Mouse (Mus musculus): ENCODE data around the gene Crocc. TPM values are rescaled to one million over a fixed set of nuclear protein-coding genes. Genes with fewer than 3 reads are reported as not detected.
A peak's percentile ranks its signal among the peaks of the same experiment; 100 is the strongest.

Gene Crocc
- total RNA-seq, 2 experiments from 2014 or later: 1.7 to 2.0 TPM

DNA sequence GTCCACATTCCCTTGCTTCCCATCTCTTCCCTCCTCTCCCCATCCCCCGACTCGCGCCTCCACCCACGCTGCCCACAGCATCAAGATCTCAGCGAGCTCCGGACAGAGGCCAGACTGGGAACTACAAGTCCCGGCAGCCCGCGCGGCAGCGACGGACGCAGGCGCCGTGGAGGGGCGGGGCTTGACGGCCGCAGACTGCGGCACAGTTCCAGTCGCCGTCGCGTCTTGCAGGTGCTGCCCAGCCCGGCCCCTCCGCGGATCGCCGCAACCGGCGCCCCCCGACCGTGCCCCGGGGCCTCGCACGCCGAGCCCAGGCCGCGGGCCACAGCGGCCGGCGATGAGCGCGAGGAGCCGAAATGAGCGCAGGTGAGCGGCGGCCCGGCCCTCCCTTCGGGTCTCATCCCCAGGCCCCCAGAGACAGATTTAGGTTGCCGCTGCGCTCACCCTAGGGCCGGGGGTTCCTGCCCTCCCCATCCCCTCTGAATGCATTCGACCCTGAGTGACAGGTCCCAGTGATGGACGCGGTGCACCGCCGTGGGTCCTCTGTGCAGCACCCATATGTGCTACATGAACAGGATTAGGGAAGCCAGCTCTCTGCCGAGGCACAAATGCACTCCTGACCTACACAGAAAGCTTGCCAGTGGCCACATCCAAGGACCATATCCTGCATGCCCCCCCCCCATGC, 73.5 kb downstream of the Crocc start, which contains the start of gene Atp13a2:
TSS of gene Atp13a2 (plus strand) at position 163 of the 685 bp plus-strand sequence.
- peak; percentile 95 for DNase-seq
- peak within 1 kb of the TSS; percentile 90 for H3K27ac ChIP-seq
- H3K4me3 ChIP-seq: peak within 1 kb of the TSS; percentile 98
- intact Hi-C loops (cut with DNase I): no loop called here
- no peak for TF ChIP-seq CTCF (IDR thresholded peaks at IDR 0.05)

DNA sequence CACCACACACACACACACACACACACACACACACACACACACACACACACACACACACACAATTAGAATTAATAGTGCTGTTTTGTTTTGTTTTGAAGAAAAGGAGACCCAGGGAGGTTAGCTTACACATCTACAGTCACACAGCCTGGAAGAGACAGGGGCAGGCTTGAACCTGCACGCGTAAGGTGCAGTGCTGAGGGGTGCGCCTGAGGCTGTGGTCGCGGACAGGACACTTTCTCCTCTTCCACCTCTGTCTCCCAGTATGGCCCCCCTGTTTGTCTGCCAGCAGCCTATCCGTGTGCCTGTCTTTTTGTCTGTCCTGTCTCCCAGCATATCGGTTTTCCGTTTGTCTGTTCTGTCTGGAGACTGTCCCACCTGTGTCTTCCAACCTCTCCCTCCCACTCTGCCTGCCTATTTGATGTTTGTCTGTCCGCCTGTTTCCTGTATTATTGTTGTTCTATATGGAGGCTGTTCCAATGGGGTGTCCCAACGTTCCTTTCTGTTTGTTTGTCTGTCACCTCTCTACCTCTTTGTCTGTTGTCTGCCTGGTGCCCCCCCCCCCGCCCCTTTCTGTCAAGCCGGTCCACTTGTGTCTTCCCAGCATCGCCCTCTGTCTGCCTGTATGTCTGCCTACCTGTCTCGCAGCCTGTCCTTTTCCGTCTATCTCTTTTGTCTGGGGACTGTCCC, 74.2 kb downstream of the Crocc start:
- TF ChIP-seq CTCF (IDR thresholded peaks at IDR 0.05): peak; percentile 26

DNA sequence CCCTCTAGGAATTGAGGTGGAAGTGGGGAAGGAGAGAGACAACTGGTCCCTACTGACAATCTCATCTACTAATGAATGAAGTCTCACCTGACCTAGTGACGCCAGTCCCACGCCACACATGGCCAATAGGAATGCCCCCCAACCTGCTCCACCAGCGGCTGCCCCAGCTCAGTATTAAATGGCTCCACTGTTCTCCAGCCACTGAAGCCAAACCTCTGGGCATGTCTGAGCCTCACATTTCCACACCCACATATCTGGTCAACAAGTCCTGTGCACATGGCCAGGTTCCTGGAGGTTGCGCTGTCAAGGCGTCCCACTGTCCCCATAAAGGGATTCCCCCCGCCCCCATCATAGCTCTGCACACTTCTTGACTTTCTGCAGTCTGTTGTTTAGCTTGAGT, 75.8 kb downstream of the Crocc start:
- H3K27ac ChIP-seq: no peak overlapping the region
- no peak for TF ChIP-seq CTCF (IDR thresholded peaks at IDR 0.05)
- intact Hi-C loops (cut with DNase I): no loop called here
- DNase-seq: no peak
- no peak overlapping the region for H3K4me3 ChIP-seq

More for the DNA sequence above, 74.2 kb downstream of the Crocc start:
- DNase-seq: no peak
- peak overlapping the region; percentile 98 for H3K4me3 ChIP-seq
- peak overlapping the region; percentile 90 for H3K27ac ChIP-seq
- intact Hi-C loops (cut with DNase I): no loop called here

DNA sequence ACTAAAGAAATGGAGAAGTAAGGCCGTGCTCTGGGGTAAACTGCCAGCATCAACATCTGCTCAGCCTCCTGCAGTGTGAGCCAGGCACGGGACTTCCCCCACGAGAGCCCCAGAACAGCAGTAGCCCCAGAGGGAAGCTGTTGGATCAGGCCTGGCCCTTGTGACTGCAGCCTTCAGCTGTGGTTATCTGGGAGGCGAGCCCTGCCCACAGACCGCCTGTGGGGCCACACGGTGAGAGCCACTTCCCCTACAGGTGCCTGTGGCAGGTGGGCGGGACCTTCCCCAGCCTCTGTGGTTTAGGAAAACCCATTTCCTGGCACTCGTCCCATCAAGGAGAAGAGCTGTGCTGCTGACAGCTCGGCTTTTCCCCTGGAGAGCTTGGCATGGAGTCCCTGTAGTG, 76.9 kb downstream of the Crocc start:
- peak overlapping the region; percentile 43 for H3K27ac ChIP-seq
- intact Hi-C loops (cut with DNase I): no loop called here
- TF ChIP-seq CTCF (IDR thresholded peaks at IDR 0.05): no peak
- DNase-seq: peak; percentile 61
- H3K4me3 ChIP-seq: no peak overlapping the region

- intact Hi-C loops (cut with DNase I): no loop called here
- Histone ChIP-seq H3K4me3 (no peak overlapping the region), H3K27ac (peak overlapping the region; percentile 17)
Measured at GRCm38 (mm10) chr4:140982808-140983207, 77.5 kb downstream of the Crocc start.

DNA sequence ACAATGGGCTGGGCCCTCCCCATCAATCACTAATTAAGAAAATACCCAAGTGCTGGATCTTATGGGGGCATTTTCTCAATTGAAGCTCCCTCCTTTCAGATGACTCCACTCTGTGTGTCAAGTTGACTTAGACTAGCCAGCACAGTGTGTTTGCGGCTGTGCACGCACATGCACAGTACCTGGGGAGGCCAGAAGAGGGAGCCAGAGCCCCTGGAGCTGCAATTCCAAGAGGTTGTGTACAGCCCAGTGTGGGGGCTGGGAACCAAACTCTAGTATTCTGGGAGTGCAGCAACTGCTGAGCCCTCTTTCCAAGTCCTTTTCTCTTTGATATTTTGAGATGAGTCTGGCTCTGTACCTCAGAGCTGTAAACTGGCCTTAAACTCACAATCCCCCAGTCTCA, 78.7 kb downstream of the Crocc start:
- peak; percentile 52 for TF ChIP-seq CTCF (IDR thresholded peaks at IDR 0.05)
- Histone ChIP-seq H3K4me3 (no peak overlapping the region), H3K27ac (no peak overlapping the region)
- intact Hi-C loops (cut with DNase I): no loop called here
- DNase-seq: no peak

More at GRCm38 (mm10) chr4:140982808-140983207, 77.5 kb downstream of the Crocc start:
- TF ChIP-seq CTCF (IDR thresholded peaks at IDR 0.05): no peak
- DNase-seq: no peak

- Histone ChIP-seq H3K4me3 (no peak overlapping the region), H3K27ac (no peak overlapping the region)
- intact Hi-C loops (cut with DNase I): no loop called here
- TF ChIP-seq CTCF (IDR thresholded peaks at IDR 0.05): no peak
- no peak for DNase-seq
Measured at GRCm38 (mm10) chr4:140977886-140978692, 82.3 kb downstream of the Crocc start.

DNA sequence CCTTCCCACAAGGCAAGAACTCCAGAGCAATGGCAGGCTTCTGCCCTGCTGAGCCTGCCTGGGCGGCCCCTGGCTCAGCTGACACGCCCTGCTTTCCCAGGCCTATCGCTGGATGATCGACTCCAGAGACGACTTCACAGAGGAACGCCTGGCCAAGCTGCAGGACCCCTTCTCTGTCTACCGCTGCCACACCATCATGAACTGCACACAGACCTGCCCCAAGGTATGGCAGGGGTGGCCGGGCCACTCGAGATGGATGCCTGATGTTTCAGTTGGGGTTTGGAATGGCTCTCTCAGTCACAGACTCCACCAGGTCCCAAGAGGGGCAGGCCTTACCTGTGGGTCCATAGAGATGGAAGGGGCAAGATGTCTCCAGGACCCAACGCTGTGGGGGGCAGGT, 83.1 kb downstream of the Crocc start:
- DNase-seq: no peak
- H3K4me3 ChIP-seq: no peak overlapping the region
- intact Hi-C loops (cut with DNase I): no loop called here
- no peak overlapping the region for H3K27ac ChIP-seq
- TF ChIP-seq CTCF (IDR thresholded peaks at IDR 0.05): no peak

DNA sequence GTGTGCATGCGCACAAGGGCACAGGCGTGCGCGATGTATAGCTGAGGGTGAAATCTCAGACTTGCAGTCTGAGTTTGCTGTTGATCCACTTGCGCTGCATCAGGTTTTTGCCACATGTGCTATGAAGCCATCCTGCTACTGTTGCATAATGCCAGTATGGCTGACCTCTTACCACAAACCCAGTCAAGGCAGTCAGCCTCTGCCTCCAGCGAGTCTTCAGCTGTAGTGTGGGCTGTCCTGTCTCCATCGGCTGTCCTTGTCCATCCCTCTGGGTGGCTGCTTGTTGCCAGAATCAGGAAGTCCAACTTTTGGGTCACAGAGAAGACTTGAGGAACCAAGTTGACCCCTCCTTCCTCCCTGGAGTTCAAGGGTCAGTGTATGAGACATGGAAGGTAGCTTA, 85.0 kb downstream of the Crocc start:
- intact Hi-C loops (cut with DNase I): no loop called here
- no peak for TF ChIP-seq CTCF (IDR thresholded peaks at IDR 0.05)
- H3K27ac ChIP-seq: no peak overlapping the region; the same call in 1 of the 2 replicates
- no peak for DNase-seq
- no peak overlapping the region for H3K4me3 ChIP-seq

DNA sequence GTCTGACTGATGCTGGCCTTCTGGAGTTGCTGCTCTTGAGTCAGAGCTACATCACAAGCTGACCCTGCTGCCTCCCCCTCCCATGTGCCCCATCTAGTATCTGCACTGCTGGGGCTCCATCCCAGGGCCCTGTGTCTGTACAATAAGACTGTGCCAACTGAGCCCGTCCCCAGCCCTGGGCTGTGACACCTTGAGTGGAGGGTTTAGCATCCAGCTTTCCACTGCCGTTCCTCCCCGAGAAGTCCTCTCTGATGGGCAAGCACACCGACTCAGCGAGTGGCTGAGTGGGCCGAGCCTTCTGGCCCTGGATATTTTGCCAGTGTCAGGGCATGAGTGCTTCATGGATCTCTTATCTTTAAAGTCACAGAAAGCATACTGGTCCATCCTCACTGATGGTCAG, 85.9 kb downstream of the Crocc start:
- no peak for DNase-seq
- intact Hi-C loops (cut with DNase I): no loop called here
- TF ChIP-seq CTCF (IDR thresholded peaks at IDR 0.05): no peak
- no peak overlapping the region for H3K4me3 ChIP-seq
- H3K27ac ChIP-seq: no peak overlapping the region

DNA sequence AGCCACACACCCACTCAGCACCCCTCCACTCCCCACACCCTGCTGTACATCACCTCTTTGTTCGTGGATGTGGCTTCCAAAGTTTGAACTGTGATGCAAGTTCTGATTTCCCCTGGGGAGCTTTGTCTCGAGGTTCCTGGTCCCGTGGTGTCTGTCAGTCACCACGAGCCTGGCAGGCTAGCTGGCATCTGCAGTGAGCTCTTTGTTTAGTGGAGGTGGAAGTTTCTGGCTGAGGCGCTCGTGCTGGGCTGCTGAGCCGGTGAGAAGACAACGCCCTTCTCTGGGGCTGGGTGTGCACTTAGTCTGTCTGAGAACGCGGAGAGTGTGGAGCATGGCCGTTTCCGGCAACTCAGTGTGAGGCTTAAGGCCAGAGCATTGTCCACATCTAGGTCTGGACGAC, 88.7 kb downstream of the Crocc start:
- no peak for TF ChIP-seq CTCF (IDR thresholded peaks at IDR 0.05)
- no peak overlapping the region for H3K27ac ChIP-seq
- intact Hi-C loops (cut with DNase I): no loop called here
- H3K4me3 ChIP-seq: no peak overlapping the region
- no peak for DNase-seq

GRCm38 (mm10) chr4:140967386-140968159, 92.8 kb downstream of the Crocc start:
- no peak overlapping the region for H3K4me3 ChIP-seq
- DNase-seq: no peak
- H3K27ac ChIP-seq: no peak overlapping the region
- no peak for TF ChIP-seq CTCF (IDR thresholded peaks at IDR 0.05)
- intact Hi-C loops (cut with DNase I): no loop called here

Other genes with a start within 250 kb of the Crocc start
- gene Padi3, start 249.9 kb downstream of the Crocc start, total RNA-seq (2021): 1 to 10 TPM; 1.1 to 6.9 TPM
- gene Padi1, start 214.8 kb downstream of the Crocc start, total RNA-seq (2021): under 1 TPM in 1 of 2 experiments, not detected in 1; 0.22 TPM
- 100 to 1,000 TPM in 1 of 2 experiments, 10 to 100 TPM in 1; 77.0 to 273 TPM for gene Padi2, start 154.2 kb downstream of the Crocc start, total RNA-seq (2021)
- gene Sdhb, start 99.3 kb downstream of the Crocc start, total RNA-seq (2021): 100 to 1,000 TPM; 483 to 898 TPM
- 10 to 100 TPM; 20.0 to 23.7 TPM for gene Atp13a2, start 73.7 kb downstream of the Crocc start, total RNA-seq (2021)
- gene Mfap2, start 50.1 kb downstream of the Crocc start, total RNA-seq (2021): 1 to 10 TPM; 1.5 to 4.7 TPM
- 10 to 100 TPM; 13.1 to 16.5 TPM for gene Necap2, start 17.8 kb upstream of the Crocc start, total RNA-seq (2021)
- gene Spata21, start 27.8 kb upstream of the Crocc start, total RNA-seq (2021): not detected
- gene Szrd1, start 79.2 kb upstream of the Crocc start, total RNA-seq (2021): 100 to 1,000 TPM; 146 to 163 TPM
- 10 to 100 TPM; 10.8 to 10.9 TPM for gene Fbxo42, start 87.4 kb upstream of the Crocc start, total RNA-seq (2021)
- gene Rsg1, start 153.4 kb upstream of the Crocc start, total RNA-seq (2021): not detected
- gene Arhgef19, start 178.9 kb upstream of the Crocc start, total RNA-seq (2021): under 1 TPM; 0.31 to 0.33 TPM
- gene Epha2, start 240.7 kb upstream of the Crocc start, total RNA-seq (2021): 1 to 10 TPM; 1.8 to 2.6 TPM

All from gastrocnemius, adult 2 months (tissue).